Mouse (Mus musculus) liver, embryonic 14.5 days (tissue): Measurements from ENCODE around the gene Cstf3. TPM values are rescaled to one million over a fixed set of nuclear protein-coding genes. Genes with fewer than 3 reads are reported as not detected.
A peak's percentile ranks its signal among the peaks of the same experiment; 100 is the strongest.

Experiments used
- ATAC-seq: fragments of 200-750 bp; cut with Nextera tagmentation; 2 replicates; pipeline ENCODE4 v1.8.0; 2017; ENCODE audit warnings: moderate number of reproducible peaks, mild to moderate bottlenecking, moderate library complexity; ENCODE audit not compliant: insufficient read depth
- DNase-seq, 3 experiments: peaks; one replicate each; pipeline ENCODE4 v3.0.0-alpha.2; 2012 to 2013; ENCODE audit warnings: low read depth in 3 of 3, low spot score in 3 of 3
- H3K27ac ChIP-seq: fragments of 300-500 bp; sonication (generic); 2 replicates; pipeline ENCODE4 v1.5.1; 2014; ENCODE audit warnings: moderate library complexity, mild to moderate bottlenecking, control low read depth, inconsistent platforms
- H3K27me3 ChIP-seq: fragments of 300-500 bp; sonication (generic); 2 replicates; pipeline ENCODE4 v1.6.1; 2014; ENCODE audit warnings: mild to moderate bottlenecking, low read length, moderate library complexity; ENCODE audit not compliant: control insufficient read depth, insufficient read depth
- H3K36me3 ChIP-seq: fragments of 300-500 bp; sonication (generic); replicated peaks from 2 replicates; pipeline ENCODE4 v1.6.1; 2014; ENCODE audit warnings: low read depth; ENCODE audit not compliant: control insufficient read depth, insufficient read depth
- H3K4me1 ChIP-seq, 2 experiments: fragments of 200-500 bp in 1 of 2; fragments of 300-500 bp in 1 of 2; sonication (generic) in 1 of 2; replicated peaks; 2 replicates each; pipeline ENCODE4 v1.6.1; 2012 to 2014; ENCODE audit warnings: antibody characterized with exemption in 1 of 2, inconsistent platforms in 1 of 2, low read length in 1 of 2; ENCODE audit not compliant: control insufficient read depth in 2 of 2, insufficient read depth in 2 of 2
- H3K4me2 ChIP-seq: fragments of 300-500 bp; sonication (generic); 2 replicates; pipeline ENCODE4 v1.6.1; 2014; ENCODE audit warnings: low read depth, mild to moderate bottlenecking, control low read depth, moderate library complexity
- H3K4me3 ChIP-seq, 2 experiments: fragments of 200-500 bp in 1 of 2; fragments of 300-500 bp in 1 of 2; sonication (generic) in 1 of 2; 2 replicates each; pipeline ENCODE4 v1.5.1; 2012 to 2014; ENCODE audit warnings: low read depth in 2 of 2, low read length in 2 of 2, mild to moderate bottlenecking in 2 of 2, control low read depth in 1 of 2, inconsistent platforms in 1 of 2, moderate library complexity in 1 of 2; ENCODE audit not compliant: insufficient read depth in 1 of 2
- H3K9ac ChIP-seq: fragments of 300-500 bp; sonication (generic); replicated peaks from 2 replicates; pipeline ENCODE4 v1.6.1; 2014; ENCODE audit warnings: mild to moderate bottlenecking, control low read depth, moderate library complexity
- H3K9me3 ChIP-seq: fragments of 300-500 bp; sonication (generic); 2 replicates; pipeline ENCODE4 v1.6.1; 2016; ENCODE audit warnings: low read length, mixed read lengths; ENCODE audit not compliant: control insufficient read depth
- CTCF ChIP-seq: IDR thresholded peaks from 2 replicates; pipeline ENCODE4 v1.5.1; 2016; ENCODE audit warnings: antibody characterized with exemption, low read depth, control low read depth
- EP300 ChIP-seq: IDR thresholded peaks from 2 replicates; pipeline ENCODE4 v1.6.1; 2016; ENCODE audit warnings: antibody characterized with exemption, low read depth
- WGBS: fragments of 180-500 bp; shearing (Covaris S2); extraction: QIAGEN DNeasy Blood & Tissue Kit; methylation state at CpG from one replicate; pipeline ENCODE4 v1.1.7; 2014; ENCODE audit not compliant: insufficient replicate concordance; 5-methylcytosine and 5-hydroxymethylcytosine counted together
- polyA plus RNA-seq, 2 experiments: library from polyadenylated mRNA; depleted of rRNA in 1 of 2; stranded (reverse) in 1 of 2; unstranded in 1 of 2; fragments of >200 nt; fragmentation: Nextera tagmentation in 1 of 2; extraction: Ambion mirVana in 1 of 2; gene quantifications; 2 replicates each; pipeline versions ENCODE4 v1.2.1 to v1.2.3; 2012 to 2014

Cstf3 gene
- polyA plus RNA-seq, 2 experiments: 14.5 to 20.1 TPM

DNA sequence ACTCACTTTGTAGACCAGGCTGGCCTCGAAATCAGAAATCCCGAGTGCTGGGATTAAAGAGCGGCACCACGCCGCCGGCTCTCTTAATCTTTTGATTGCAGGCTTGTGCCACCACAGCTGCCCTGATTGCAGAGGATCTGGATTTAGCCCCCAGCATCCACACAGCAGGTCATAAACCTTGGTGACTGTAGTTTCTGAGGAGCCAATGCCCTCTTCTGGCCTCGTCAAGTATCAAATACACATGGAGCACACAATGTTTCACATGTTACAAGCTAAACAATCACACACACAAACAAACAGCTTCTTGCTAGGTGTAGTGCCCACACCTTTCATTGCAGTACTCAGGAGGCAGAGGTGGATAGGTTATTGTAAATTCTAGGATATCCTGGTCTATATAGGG lies 6.1 kb upstream of the Cstf3 start:
- WGBS: 56% methylated on average over 7 of the region's 7 CpGs
- no peak overlapping the region for H3K9ac ChIP-seq
- ATAC-seq (no peak), DNase-seq (no peak)
- TF ChIP-seq CTCF (no peak), EP300 (no peak)
- no peak overlapping the region for H3K4me2 ChIP-seq
- peaks cover 0 to 5% of the 10 kb centered on the region in 2 experiments; a peak in 2 of 4 replicates for H3K4me1 ChIP-seq
- no peak overlapping the region for H3K27ac ChIP-seq
- H3K4me3 ChIP-seq: no peak overlapping the region
- no peaks in the 10 kb centered on the region for H3K9me3 ChIP-seq
- no peaks in the 10 kb centered on the region for H3K27me3 ChIP-seq
- no peaks in the 10 kb centered on the region for H3K36me3 ChIP-seq

DNA sequence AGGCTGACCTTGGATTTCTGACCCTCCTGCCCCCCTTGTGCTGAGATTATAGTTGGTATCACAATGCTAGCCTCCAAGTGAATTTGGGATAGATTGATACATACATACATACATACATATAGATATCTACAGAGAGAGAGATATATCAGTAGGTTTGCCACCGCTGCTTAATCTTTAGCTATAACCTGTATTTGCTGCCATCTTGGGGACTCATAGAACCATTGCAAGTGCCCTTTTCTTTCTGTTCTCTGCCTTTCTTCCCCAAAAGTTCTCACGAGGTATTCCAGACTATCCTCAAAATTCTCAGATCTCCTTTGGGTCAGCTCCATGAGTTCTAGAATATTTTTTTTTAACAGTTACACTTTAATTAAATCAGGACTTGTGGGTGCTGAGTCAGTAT lies 4.7 kb upstream of the Cstf3 start:
- TF ChIP-seq CTCF (peak; percentile 14; the same call in 1 of the 2 replicates), EP300 (no peak)
- no peak for ATAC-seq
- Histone ChIP-seq H3K9me3 (no peaks in the 10 kb centered on the region), H3K27me3 (no peaks in the 10 kb centered on the region), H3K27ac (no peak overlapping the region), H3K36me3 (no peaks in the 10 kb centered on the region), H3K4me2 (no peak overlapping the region), H3K9ac (no peak overlapping the region), H3K4me3 (no peak overlapping the region), H3K4me1 (peaks cover 3 to 9% of the 10 kb centered on the region in 2 experiments; a peak in 3 of 4 replicates)
- DNase-seq: no peak
- WGBS: 21% methylated on average over 2 of the region's 2 CpGs

DNA sequence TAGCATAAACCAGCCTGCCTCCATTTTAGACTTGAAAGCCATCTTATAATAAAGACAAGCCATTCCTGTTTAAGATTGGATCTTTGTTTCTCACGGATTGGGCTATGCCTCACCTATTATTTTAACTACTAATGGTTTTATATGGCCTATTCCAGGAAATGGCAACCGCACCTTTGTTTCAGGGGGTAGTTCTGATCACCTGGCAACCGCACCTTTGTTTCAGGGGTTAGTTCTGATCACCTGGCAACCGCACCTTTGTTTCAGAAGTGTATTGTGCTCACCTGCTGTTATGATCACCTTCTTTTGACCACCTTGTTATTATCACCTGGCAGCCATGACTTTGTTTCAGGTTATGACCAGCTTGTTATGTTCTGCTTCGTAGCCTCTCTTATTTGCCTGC lies 1.8 kb upstream of the Cstf3 start:
- DNase-seq (no peak), ATAC-seq (no peak)
- Histone ChIP-seq H3K27ac (no peak overlapping the region), H3K9ac (no peak overlapping the region), H3K9me3 (no peaks in the 10 kb centered on the region), H3K27me3 (no peaks in the 10 kb centered on the region), H3K4me3 (no peak overlapping the region), H3K4me2 (no peak overlapping the region), H3K36me3 (no peaks in the 10 kb centered on the region), H3K4me1 (peaks cover 11 to 16% of the 10 kb centered on the region in 2 experiments)
- TF ChIP-seq CTCF: no peak
- no peak for TF ChIP-seq EP300
- 79% methylated on average over 5 of the region's 5 CpGs for WGBS

DNA sequence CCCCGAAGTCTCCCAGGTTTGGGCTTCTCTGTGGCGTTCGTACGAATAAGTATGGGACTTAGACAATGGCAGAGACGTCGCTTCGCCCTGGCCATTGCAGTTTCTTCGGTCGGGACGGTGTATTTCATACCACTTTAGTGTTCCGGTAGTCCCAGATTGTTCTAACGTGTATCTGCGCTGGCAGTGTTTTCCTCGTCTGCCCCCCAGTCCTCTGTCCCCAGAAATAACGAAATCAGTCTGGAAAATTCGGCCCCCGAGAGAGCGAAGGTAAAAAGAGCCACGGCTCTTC lies 450 bp downstream of the Cstf3 start:
- WGBS: under 1% methylated on average over 19 of the region's 19 CpGs
- no peak for TF ChIP-seq EP300
- no peak for TF ChIP-seq CTCF
- peaks cover 14 to 15% of the 10 kb centered on the region in 2 experiments for H3K4me1 ChIP-seq
- H3K9me3 ChIP-seq: no peaks in the 10 kb centered on the region
- peak overlapping the region; percentile 98 for H3K9ac ChIP-seq
- peak overlapping the region; percentile 83 to 99 for H3K4me3 ChIP-seq
- no peaks in the 10 kb centered on the region for H3K36me3 ChIP-seq
- peak overlapping the region; percentile 78 for H3K27ac ChIP-seq
- ATAC-seq (no peak), DNase-seq (peak in 1 of 3 experiments; percentile 16)
- H3K4me2 ChIP-seq: peak overlapping the region; percentile 77
- no peaks in the 10 kb centered on the region for H3K27me3 ChIP-seq

DNA sequence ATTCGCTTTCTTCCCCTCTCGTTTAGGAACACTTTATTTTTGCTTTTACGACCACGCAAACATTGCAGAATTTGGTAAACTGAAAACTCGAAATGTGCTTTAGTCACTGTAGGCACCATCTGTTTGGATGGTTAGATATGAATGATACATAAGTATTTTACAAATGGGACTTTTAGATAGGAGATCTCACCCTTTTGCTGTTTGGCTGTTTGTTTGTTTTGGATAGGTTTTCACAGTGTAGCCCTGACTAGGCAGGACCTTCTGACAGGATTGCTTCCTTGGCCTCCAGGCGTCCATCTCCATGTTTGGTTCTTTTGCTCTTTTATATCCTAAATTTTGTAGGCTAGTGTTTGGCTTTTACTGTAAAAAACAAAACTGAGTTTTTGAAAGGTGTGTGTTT lies 818 bp downstream of the Cstf3 start:
- Histone ChIP-seq H3K4me2 (peak overlapping the region; percentile 77), H3K9me3 (no peaks in the 10 kb centered on the region), H3K4me1 (peaks cover 14 to 15% of the 10 kb centered on the region in 2 experiments), H3K27me3 (no peaks in the 10 kb centered on the region), H3K36me3 (no peaks in the 10 kb centered on the region), H3K4me3 (peak overlapping the region; percentile 83 to 99), H3K9ac (peak overlapping the region; percentile 98), H3K27ac (peak overlapping the region; percentile 78)
- 0% methylated on average over 6 of the region's 6 CpGs for WGBS
- ATAC-seq (no peak), DNase-seq (peak in 1 of 3 experiments; percentile 22)
- TF ChIP-seq CTCF (no peak), EP300 (no peak)
